Mouse (Mus musculus) brain, embryonic 14.5 days (tissue): Measurements from ENCODE around the gene Umps. TPM values are rescaled to one million over a fixed set of nuclear protein-coding genes. Genes with fewer than 3 reads are reported as not detected.
A peak's percentile ranks its signal among the peaks of the same experiment; 100 is the strongest.

Experiments used
- DNase-seq: peaks from one replicate; pipeline ENCODE4 v3.0.0-alpha.2; 2011; ENCODE audit warnings: low read depth
- CTCF ChIP-seq: fragments of 200-500 bp; IDR thresholded peaks from 2 replicates; pipeline ENCODE4 v1.5.1; 2012; ENCODE audit warnings: inconsistent platforms, mild to moderate bottlenecking, moderate library complexity, borderline replicate concordance; ENCODE audit not compliant: insufficient read depth, insufficient read length; ENCODE audit errors: extremely low read depth
- POLR2A ChIP-seq: fragments of 200-500 bp; IDR thresholded peaks from 2 replicates; pipeline ENCODE4 v1.6.1; 2012; ENCODE audit warnings: mild to moderate bottlenecking, inconsistent platforms, borderline replicate concordance; ENCODE audit not compliant: poor library complexity, insufficient read depth, insufficient read length, severe bottlenecking; ENCODE audit errors: extremely low read depth
- polyA plus RNA-seq: library from polyadenylated mRNA; depleted of rRNA; stranded (reverse); fragments of >200 nt; gene quantifications from 2 replicates; pipeline ENCODE4 v1.2.3, GENCODE M21; 2012

The Umps gene
- polyA plus RNA-seq, 1 experiment, result 17.6 TPM

GRCm38 (mm10) chr16:33947664-33948571, 18.9 kb downstream of the Umps start:
- no peak for TF ChIP-seq POLR2A
- no peak for TF ChIP-seq CTCF
- no peak for DNase-seq

DNA sequence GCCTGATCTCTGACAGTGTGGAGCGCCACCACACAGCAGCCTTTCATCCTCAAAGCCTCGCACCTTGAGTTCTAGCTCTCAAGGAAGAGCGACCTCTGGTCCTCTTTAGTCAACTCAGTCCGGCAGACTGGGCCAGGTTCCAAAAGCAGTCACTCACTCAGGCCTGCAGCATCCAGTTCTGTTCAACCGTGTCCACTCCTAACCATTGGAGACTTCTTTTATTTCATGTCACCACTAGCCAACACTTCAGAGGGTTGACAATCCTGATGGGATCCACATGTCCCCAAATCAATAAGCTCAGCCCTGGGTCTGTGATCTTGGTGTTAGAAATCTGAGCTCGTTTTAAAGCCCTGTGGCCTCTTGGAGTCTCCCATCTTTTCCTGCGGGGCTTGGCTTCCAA, 20.8 kb downstream of the Umps start:
- DNase-seq, result no peak
- TF ChIP-seq CTCF (no peak), POLR2A (no peak)

DNA sequence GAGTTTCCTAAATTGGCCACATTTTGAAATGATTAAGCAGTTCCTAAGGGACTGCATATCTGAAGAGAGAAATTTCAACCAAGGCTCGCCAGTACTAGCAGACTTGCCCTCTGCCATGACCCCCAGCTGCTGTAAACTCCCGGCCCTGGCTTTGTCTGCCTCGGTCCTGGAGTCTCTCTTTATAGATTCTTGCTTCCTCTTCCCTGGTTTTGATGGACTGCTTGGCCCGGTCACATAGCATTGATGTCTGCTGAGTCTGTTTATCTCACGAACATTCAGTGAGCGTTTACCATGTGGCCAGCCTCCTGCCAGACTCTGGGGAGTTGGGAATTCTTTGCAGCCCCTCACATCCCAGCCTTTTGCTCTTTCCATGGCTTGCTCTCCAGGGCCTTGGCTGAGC, 22.1 kb downstream of the Umps start:
- DNase-seq, result no peak
- TF ChIP-seq CTCF, result no peak
- no peak for TF ChIP-seq POLR2A

- no peak for DNase-seq
- TF ChIP-seq CTCF (no peak), POLR2A (no peak)
Observed at GRCm38 (mm10) chr16:33944126-33944525, 22.7 kb downstream of the Umps start.

DNA sequence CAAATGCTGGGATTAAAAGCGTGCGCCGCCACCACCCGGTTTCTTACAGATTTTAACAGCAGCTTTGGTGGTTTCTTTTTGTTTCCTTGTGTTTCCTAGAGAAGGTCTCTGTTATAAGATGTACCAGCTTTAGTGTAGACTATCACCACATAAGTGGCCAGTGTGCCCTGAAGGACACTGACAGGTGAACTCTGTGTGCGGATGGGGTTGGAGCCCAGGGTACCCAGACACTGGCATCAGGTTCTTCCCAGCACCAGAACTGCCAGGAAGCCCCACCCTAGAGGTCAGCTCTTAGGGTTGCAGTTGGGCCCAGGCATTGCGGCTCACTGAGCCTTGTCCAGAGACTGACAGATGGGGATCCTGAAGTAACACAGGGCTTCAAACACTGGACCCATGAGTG, 23.4 kb downstream of the Umps start:
- TF ChIP-seq CTCF, result no peak
- no peak for TF ChIP-seq POLR2A
- DNase-seq, result no peak

GRCm38 (mm10) chr16:33942341-33942740, 24.5 kb downstream of the Umps start:
- peak; percentile 44 for DNase-seq

DNA sequence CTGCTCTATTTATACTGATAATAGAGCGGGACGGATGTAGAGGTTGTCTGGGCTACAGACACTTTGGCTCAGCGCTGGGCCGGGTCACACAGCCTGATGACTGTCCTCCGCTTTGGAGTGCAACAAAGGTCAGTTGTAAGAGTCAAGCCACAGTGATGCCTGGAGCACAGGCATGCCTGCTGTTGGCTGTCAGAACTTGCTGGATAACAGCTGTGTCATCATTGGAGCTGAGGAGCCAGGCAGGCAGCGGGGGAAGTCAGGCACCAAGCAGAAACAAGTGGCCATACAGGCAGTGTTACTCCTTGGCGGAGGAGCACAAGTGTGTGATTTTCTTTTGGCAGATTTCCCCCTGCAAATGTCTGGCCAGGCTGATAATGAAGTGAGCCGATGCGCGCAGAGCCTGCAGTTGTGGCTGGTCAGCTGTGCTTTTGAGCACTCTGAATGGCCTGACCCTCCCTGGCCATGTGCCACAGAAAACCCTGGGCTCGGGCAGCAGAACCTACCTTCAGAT, 25.5 kb downstream of the Umps start:
- TF ChIP-seq CTCF (no peak), POLR2A (no peak)
- DNase-seq, result peak; percentile 79

More at GRCm38 (mm10) chr16:33942341-33942740, 24.5 kb downstream of the Umps start:
- TF ChIP-seq CTCF (no peak), POLR2A (no peak)

DNA sequence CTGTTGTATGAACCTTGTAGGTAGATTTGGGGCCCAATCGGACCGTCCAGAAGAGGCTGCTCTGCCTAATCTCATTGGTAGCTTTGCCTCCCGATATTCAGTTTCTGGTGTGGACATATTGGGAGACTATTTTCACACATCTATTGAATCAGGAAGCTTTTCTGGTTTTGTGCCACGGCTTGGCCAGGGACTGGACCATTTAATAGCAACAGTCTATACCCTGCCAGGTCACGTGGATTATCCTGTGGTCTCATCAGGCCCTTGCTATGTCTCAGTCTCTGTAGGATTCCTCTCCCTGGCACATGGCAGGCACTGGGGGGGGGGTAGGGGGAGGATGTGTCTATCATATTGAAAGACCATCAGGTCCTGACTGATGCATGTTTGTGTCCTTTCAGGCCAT, 26.7 kb downstream of the Umps start:
- no peak for DNase-seq
- TF ChIP-seq POLR2A (no peak), CTCF (no peak)

GRCm38 (mm10) chr16:33939636-33940035, 27.2 kb downstream of the Umps start:
- TF ChIP-seq POLR2A (no peak), CTCF (no peak)
- DNase-seq, result no peak

DNA sequence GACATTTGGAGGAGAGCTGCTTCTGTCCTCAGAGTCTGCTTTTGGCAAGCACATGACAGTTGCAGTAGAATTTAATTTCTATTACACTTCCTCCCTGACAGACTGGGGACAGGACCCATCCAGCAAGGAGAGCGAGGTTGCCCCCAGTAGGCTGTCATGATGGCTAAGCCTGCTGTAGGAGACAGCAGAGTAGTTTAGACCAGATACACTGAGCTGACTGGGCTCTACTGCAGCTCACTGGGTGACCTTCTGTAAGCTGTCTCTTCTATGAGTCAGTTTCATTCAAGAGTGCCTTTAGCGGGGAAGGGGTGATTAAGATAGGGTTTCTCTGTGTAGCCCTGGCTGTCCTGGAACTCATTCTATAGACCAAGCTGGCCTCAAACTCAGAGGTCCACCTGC, 27.7 kb downstream of the Umps start:
- no peak for TF ChIP-seq CTCF
- TF ChIP-seq POLR2A, result no peak
- no peak for DNase-seq

DNA sequence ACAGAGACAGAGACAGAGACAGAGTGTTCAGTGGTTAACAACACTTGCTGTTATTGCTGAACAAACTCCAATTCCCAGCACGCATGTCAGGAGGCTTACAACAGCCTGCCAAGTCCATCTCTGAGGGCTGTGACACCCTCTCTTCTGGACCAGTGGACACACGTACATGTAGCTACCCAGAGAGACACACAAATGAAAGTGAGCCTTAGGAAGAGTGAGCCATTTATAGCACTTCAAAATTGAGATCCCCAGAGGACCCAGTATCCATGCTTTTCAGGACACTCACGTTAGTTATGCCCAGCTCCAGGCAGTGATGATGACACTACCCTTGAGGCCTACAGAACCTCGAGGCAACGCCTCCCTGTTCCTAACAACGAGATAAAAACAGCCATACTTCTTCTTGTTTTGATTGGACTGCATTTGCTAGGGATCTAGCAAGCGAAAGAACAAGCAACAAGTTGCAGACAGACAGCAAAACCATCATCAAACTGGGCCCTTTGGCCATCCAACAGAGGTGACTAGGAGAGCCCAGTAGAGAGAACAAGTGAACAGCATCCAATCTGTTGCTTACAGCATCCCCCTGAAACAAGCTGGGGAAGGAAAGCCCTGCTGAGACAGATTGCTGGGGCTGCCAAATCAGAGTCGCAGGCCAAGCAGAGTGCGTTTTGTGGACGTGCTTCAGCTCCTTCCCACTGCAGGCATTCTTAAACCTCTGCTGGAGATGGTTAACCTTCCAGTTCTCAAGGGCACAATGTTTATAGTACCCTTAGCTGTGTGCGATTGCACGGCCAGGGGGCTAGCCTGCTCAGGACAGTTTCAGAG, 28.3 kb downstream of the Umps start:
- DNase-seq, result no peak
- TF ChIP-seq POLR2A (no peak), CTCF (no peak)
